Mouse (Mus musculus) G1E (cell line): ENCODE results near the gene Rgs9bp.
"Not testable (repeated sequence)": the region's sequence is repeated elsewhere in the genome, so short reads cannot be mapped to it uniquely, and the experiment has no call there.

Experiments used
- CTCF ChIP-seq: IDR thresholded peaks from 2 replicates; pipeline ENCODE4 v1.5.1; 2012; ENCODE audit warnings: low read depth, low read length, inconsistent platforms, mixed read lengths
- GATA1 ChIP-seq: IDR thresholded peaks from 2 replicates; pipeline ENCODE4 v1.6.1; 2012; ENCODE audit warnings: borderline replicate concordance, low read length, inconsistent platforms, mixed read lengths

DNA sequence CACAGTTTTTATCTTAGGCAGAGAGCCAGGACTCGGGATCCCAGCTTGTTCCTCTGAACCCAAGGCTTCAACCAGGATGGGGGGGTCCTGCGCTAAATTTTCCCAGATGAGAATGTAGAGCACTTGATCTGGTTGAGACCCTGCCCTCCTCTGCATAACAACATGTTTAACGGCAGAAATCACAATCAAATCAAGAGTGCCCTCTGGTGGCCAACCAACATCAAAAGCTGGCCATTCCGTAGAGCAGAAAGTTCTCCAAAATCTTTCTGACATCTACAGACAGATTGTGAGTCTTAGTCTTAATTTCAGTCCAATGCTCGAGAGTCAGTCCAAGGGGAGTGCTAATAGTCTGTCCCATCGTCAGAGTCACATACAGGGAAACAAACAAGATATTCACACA is 14.5 kb downstream of the Rgs9bp start:
- not testable (repeated sequence) for TF ChIP-seq CTCF, GATA1
